Mouse (Mus musculus) embryo, embryonic 11 days (tissue): ENCODE measurements around the gene Nosip.
"Not testable (repeated sequence)": the region's sequence is repeated elsewhere in the genome, so short reads cannot be mapped to it uniquely, and the experiment has no call there.

ENCODE experiments used
- DNase-seq: peaks from one replicate; pipeline ENCODE4 v3.0.0-alpha.2; 2015

Gene Nosip

DNA sequence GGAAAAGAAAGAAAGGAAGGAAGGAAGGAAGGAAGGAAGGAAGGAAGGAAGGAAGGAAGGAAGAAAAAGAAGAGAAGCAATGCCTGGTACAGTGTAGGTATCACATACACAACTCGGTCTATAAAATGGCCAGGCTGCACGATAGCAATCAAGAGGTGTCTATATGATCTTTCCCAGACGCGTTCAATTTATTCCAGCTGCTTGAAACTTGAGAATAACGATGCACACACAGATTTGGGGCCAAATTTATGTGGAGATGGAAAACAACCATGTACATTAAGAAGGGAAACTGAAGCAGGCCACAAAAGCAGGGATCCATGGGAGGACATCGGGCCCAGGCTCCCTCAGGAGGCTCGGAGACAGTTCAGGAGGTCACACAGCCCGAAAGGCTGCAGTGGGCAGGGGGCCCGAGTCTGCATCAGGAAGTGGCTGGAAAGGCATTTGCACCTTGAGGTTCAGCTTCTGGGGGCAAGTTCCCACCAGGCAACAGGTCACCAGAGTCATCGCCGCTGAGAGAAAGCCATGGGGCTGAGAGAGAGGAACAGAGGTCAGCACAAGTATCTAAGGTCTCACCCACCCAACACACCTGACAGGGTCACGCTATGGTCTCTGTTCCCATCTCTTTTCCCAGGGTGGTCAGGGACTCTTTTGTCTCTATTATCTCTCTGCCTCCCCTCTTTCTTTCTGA lies 30.7 kb downstream of the Nosip start:
- DNase-seq = no peak

DNA sequence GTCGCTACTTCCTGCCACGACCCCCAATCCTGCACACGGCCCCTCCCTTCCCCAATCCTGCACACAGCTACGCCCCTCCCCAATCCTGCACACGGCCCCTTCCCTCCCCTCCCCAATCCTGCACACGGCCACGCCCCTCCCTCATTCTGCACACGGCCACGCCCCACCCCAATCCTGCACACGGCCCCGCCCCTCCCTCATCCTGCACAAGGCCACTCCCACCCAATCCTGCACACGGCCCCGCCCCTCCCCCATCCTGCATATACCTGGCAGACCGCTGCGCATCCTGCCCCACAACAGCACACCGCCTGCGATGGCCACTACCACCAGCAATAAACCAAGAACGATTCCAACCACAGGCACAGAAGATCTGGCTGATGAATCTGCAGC lies 31.3 kb downstream of the Nosip start:
- DNase-seq = peak; percentile 74

DNA sequence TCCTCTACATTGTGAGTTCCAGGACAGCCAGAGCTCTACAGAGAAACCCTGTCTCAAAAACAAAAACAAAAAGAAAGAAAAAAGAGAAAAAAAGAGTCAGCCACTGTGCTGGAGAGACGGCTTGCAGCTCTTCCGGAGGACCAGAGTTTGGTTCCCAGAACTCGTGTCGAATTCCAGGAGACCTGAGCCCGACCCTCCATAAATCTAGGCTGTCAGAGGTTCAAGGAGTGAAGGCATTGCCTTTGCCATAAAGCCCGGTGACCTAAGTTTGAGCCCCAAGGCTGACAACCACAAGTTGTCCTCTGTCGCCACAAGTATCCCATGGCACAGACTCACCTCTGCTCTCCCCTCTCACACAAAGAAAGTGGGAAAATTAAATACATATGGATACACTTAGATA lies 31.9 kb downstream of the Nosip start:
- DNase-seq = peak; percentile 76

DNA sequence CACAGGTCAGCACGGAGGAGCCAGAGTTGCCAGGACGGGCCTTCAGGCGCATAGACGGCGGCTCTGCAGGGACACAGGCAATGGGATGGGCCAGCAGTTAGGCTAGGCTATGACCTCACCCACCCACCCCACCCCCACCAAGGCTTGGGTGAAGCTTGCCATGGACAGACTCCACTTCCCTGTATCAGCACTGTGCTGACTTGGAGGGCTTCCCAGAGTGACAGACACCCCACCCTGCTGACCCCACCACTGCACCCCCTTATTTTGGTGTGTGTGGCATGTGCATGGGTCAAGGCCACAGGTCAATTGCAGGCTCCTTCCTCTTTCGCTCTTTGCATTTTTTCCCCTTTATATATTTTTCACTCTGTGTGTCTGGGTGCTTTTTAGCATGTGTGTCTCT lies 33.1 kb downstream of the Nosip start:
- no peak for DNase-seq

DNA sequence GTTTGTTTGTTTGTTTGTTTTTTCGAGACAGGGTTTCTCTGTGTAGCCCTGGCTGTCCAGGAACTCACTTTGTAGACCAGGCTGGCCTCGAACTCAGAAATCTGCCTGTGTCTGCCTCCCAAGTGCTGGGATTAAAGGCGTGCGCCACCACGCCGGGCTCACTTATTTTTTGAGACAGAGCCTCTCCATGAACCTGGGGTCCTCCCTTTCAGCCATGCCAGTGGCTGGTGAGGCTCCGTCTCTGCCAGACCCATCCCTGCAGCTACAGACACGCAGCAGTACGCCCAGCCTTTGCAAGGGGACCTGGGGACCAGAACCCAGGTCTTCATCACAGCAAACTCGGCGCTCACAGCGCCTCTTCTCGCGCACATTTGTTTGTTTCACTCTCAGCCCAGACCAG lies 33.7 kb downstream of the Nosip start:
- not testable (repeated sequence) for DNase-seq

DNA sequence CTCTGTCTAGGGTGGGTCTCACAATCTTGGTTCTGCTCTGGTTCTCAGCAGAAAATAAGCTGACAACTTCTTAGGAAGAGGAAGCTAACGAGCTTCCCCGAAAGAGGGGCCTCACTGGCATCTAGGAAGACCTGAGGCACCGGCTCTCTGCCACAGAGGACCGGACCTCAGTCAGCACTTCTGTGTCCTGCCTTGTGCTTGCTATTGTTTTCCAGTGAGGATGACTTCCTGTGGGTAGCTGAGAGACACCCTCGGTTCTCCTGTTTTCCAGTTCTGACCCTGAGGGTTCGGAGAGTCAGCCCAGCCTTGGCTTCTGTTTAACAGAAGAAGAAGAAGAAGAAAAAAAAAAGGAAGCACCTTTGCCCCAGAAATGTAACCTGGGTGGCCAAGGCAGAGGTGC lies 35.2 kb downstream of the Nosip start:
- DNase-seq = no peak

DNA sequence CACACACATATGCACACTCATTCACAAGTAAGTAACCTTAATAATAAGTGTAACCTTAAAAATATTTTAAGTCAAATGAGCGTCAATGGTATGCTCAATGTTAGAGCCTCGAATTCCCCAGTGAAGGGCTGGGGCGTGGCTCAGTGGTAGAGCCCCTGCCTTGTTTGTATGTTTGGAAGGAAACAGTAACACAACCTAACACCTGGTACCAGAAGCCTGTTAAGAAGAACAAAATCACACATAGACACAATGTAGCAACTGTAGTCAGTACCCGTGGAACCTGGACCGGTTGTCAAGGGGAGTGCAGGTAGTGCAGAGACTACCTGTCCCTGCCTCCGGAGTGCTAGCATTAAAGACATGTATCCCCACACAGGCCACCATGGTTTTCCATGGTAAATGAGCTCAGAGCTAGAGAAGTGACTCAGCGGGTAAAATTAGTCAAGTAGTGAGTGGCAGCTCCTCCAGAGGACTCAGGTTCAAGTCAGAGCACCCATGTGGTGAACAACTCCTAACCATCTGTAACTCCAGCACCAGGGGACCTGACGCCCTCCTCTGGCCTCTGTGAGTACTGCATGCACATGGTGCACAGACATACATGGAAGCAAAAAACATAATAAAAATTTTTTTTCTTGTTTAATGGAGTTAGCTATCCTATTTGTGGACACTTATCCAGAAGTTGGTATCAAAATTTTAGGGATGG lies 36.5 kb downstream of the Nosip start:
- no peak for DNase-seq

DNA sequence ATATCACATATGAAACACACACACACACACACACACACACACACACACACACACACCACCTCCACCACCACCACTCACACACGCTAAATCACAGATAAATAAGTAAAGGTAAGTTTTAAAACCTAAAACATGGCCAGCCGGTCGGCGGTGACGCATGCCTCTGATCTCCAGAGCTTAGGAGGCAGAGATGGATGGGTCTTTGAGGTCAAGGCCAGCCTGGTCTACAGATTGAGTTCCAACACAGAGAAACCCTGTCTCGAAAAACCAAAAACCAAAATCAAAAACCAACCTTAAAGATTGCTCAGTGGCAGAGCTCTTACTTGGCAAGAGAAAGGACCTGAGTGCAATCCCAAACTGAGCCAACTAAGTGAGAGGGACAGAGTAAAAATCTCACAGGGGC lies 37.8 kb downstream of the Nosip start:
- no peak for DNase-seq

DNA sequence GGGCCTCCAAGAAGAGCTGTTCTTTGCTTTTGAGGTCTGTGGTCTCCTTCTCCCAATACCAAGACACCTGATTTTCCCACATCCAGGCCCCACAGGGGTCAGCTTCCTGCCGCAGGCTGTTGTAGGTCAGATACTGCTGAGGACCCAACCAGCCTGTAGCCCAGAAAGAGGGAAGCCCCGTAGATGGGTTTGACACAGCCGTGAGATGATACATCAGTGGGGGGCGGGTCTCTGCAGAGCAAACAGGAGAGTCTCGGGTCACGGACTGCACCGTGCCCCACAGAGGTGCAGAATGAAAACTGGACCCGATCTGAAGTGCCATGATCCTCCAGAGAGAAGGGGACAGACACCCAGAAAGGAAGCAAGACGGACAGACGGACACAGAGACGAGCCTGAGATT lies 40.2 kb downstream of the Nosip start:
- no peak for DNase-seq

DNA sequence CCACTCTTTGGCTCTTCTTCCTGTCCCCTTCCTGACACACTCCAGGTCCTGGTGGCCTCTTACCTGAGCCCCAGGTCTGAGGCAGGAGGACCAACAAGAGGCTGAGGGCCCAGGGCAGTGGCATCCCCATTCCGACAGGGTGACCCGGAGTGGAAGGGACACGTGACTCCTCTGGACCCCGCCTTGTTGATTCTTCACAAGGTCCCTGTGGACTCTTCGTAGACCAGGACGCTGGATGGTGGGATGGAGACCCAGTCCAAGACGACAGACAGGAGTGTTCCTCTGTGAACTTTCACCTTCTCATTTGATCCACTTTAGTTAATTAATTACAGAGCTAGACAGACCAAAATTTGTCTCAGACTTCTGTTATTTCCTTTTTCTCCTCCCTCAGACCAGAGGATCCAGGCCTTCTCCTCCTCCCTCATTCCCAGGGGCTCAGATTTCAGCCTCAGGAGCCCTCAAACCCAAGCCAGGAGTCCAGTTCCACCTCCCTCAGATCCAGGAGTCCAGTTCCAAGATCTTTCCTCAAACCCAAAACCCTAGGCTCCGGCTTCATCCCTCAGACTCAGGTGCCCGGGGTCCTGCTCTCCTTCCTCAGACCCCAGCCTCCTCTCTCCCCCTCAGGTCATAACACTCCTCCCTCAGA lies 40.8 kb downstream of the Nosip start:
- no peak for DNase-seq

DNA sequence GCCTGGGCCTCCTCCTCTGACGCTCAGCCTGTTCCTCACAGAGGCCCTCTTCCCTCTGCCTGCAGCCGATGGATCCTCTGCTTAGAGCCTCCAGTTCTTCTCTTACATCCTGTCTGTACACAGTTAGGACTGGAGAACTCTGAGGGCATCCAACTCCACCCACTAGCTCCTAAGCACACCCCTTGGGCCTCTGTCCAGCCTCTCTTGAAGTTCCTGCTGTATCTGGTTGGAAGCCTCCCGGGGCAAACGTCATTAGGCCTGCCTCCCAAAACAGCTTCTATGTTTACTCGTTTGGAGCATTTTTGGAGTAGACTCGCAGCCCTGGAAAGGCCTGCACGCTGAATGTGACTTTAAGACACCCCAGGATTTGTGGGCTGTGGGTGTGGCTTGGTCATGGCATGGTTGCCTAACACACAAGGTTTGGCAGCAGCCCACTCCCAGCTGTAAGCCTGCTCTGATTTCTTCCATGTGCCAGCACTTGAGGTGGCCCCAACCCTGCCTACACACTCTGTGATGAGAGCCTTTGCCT lies 41.5 kb downstream of the Nosip start, which contains the start of gene Fcgrt:
Fcgrt (minus strand) TSS at position 200 of the 529 bp plus-strand sequence.
- DNase-seq = no peak

DNA sequence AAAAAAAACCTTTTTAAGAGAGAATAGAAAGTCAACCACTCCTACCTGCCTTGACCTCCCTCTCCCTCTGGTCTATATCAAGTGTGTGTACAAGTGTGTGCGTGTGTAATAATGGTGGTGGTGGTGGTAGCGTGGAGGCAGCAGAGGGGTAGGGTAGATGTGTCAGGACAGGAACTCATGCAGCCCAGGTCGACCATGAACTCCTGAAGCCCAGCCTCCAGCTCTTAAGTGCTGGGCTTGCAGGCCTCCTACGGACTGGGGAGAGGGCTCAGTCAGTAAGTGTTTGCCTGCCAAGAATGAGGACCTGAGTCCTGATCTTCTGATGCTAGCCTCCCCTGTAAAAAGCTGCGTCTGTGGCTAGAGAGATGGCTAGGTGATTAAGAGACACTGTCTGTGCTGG lies 42.7 kb downstream of the Nosip start:
- no peak for DNase-seq

DNA sequence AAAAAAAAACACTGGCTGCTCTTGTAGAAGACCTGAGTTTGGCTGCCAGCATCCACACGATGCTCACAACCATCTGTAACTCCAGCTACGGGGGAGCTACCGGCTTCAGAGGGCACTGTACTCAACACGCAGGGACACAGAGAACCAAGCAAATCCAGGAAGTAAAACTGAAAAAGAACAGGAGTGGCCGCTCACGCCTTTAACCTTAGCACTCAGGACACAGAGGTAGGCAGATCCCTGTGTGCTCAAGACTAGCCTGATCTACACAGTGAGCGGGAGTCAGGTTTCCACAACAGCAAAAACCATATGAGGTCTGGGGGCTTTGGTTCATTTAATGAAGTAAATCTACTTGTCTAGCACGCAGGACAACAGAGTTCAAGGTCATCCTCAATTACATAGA lies 43.3 kb downstream of the Nosip start:
- no peak for DNase-seq

DNA sequence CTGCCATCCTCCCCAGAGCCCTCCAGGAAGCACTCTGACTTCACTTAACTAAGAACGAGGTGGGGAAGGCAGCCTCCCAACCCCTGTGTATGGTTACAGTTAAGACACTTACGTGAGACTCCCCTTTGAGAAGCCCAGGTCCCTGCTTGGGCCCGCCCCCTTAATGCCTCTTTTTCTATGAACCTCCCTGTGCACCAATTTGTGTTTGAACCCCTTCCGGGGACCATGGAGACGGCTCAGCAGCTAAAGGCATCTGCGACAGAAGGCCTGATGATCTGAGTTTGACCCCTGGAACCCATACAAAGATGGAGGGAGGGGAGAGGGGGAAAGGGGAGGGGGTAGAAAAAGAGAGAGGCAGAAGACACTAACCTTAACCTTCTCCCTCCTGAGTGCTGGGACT lies 44.2 kb downstream of the Nosip start:
- DNase-seq = peak; percentile 54

DNA sequence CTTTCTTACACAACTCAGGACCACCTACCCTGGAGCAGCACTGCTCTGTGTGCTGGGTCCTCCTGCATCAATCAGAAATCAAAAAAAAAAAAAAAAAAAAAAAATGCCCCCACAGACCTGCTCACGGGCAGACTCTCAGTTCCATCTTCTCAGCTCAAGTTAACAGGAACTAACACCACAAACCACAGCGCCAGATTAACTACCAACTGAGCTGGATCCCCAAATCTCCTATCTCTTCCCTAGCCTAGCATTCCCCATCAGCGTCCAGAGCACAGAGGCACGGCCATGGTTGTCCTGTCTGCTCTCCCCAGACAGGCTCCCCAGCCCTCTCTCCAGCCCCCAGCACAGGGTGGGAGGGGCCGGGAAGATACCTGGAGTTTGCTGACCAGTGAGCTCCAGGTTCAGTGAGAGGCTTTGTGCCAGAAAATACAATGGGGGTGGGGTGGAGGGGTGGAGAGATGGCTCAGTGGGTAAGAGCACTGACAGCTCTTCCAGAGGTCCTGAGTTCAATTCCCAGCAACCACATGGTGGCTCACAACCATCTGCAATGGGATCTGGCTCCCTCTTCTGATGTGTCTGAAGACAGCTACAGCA lies 44.9 kb downstream of the Nosip start:
- no peak for DNase-seq

DNA sequence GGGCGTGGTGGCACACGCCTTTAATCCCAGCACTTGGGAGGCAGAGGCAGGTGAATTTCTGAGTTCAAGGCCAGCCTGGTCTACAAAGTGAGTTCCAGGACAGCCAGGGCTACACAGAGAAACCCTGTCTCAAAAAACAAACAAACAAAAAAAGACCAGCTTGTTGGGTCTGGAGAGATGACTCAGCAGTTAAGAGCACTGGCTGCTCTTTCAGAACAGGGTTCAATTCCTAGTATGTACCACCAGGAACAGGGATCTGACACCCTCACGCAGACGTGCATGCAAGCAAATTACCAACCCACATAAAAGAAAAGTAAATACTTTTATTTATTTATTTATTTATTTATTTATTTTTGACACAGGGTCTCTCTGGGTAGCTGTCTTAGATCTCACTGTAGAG lies 47.9 kb downstream of the Nosip start:
- DNase-seq = not testable (repeated sequence)

DNA sequence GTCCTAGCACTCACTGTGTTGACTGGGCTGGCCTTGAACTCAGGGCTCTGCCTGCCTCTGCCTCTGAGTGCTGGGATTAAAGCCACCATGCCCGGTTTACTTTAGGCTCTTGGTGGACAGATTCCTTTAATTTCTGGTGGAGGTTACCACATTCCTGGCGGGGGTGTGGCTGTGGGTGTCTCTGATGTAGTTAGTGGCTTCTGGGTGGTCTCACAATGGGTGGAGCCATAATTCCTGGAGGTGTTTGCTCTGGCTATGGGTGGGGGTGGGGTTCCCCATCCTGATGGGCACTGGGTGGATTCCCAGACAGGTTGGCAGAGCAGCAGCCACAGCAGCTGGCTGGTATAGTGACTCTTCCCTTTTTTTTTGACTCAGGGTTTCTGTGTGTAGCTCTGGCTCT lies 49.7 kb downstream of the Nosip start:
- no peak for DNase-seq

DNA sequence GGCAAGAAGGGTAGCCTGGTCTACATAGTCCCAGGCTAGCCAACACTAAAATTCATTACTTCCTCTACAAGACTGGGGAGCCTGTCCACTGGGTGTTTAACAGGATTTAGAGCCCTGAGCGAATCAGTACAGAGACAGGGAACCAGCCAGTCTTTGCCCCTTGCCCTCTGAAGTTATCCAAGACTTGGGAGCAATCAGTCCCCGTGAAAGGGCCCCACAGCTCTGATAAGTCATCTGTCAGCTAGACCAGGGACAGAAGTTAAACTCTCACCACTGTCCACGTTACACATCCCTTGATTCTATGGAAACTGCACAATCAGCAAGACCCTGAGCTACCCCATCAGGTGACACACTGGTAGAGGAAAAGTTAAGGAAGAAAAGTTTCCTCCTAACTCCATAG lies 50.3 kb downstream of the Nosip start:
- no peak for DNase-seq

DNA sequence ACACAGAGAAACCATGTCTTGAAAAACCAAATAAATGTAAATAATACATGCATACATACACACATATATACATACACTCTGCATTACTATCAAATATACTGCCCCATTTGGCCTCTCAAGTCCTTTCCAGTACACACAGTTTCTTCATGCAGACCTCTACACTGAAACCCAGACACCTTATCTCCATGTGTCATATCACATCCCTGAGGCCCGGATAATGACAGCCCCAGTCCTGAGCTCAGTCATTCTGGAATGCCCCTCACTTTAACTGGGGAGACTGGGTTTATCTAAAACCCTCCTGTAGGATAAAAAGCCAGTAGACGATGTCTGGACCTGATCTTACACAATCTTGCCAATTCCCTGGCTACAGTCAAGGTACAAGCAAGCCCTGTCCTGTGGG lies 51.2 kb downstream of the Nosip start:
- no peak for DNase-seq

DNA sequence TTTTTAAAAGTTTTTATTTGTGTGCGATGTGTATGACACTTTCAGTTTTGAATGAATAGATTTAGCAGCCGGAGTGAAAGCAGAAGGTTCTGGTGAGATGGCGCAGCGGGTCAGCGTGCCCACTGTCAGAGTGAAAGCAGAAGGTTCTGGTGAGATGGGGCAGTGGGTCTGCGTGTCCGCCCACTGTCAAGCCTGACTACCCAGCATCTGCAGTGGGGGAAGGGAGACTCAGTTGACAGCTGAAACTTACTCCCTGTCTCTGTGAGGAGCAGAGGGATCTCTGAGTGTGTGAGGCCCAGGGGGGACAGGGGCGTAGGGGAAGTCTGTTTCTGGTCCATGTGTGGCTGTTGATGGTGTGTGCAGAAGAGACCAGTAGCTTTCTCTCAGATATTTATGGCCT lies 55.3 kb downstream of the Nosip start:
- DNase-seq = no peak

DNA sequence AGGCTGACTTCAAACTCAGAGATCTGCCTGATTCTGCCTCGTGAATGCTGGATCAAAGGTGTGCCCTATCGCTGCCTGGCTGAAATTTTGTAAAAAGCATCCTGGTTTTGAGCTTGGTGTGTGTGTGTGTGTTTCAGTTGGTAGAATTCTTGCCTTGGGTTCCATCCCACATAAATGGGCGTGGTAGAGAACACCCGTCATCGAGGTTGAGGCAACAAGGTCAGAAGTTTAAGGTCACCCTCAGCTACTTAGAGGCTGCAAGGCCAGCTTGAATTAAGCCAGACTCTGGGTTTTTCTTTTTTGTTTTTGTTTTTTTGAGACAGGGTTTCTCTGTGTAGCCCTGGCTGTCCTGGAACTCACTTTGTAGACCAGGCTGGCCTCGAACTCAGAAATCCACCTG lies 56.1 kb downstream of the Nosip start:
- DNase-seq = no peak

DNA sequence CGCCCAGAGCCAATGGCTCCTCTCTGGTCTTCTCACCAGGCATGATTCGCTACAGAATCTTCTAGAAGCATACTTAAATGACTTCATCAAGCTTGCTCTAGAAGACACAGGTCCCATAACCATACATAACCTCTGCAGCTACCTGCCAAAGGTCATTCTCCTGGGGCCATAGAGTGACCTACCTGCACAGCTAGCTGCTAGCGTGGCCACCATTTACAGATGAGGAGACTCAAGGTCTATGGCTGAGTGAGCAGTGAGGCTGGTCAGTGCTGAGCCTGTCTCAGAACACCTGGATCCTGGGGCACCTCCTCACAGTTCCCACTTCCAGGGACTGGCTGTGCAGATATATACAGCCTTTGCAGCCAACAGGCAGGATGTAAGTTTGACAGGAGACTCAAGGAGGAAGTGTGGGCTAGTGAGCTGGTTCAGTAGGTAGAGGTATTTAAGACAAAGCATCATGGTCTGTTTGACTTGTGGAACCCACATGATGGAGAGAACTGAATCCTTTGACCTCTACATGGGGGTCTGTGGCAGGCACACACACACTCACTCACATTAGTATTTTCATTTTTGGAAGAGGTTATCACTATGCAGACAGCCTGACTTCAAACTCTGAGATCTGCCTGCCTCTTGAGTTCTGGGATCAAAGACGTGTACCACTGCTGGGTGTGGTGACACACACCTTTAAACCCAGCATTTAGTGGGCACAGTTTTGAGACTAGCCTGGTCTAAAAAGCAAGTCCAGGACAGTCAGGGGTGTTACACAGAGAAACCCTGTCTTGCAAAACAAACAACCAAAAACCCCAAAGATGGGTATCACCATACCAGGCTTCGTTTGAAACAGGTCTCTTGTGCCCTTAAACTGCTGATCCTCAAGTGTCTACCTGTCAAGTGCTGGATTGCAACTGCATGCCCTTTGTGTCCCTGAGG lies 57.8 kb downstream of the Nosip start:
- no peak for DNase-seq

DNA sequence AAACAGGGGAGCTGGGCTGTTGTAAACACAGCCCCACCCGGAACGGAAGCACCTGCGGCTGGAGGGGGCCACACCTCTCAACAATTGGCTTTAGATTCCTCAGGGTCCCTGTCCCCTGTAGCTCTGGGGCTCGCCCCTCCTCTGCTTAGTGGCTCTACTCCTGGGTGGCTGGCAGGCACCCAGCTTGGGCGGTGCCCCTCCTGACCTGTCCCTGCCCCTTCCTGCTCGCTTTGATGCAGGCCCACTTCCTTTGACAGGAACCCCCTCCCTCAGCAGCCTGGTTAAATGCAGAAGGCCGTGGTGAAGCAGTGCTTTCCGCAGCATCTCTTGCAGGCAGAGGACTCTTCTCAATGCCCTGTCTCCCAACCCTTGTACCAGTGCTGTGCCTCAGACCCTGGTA lies 59.2 kb downstream of the Nosip start:
- DNase-seq = no peak
